Comparison of ENCODE assay signal across 8 mouse cellular contexts in the genomic region with DNA sequence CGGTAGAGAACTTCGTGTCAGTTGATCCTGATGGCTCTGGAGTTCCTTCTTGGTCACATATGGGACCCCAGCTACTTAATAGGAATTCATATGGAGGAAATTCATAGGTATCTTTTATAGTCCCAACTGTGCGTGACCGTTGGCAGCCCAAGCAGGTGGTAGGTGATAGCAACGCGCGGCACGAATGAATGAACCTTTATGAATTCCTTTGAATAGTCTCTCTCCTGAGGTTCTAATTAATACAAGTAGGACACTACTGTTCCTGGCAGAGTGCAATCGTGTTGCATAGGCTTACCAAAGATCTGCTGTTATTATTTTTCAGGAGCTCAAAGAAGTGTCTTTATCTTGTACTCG. TPM values are rescaled to one million over a fixed set of nuclear protein-coding genes. Genes with fewer than 3 reads are reported as not detected.
DNase-seq lines count a peak whose midpoint lies in the region; ATAC-seq and TF ChIP-seq lines count a peak whose summit lies in the region.

No protein-coding gene starts in this region.

- peak overlapping the region; percentile 95 for H3K27ac ChIP-seq in gastrocnemius, adult 2 months
- no peak overlapping the region for H3K27ac ChIP-seq in forebrain, embryonic 13.5 days
- H3K27ac ChIP-seq in liver, embryonic 16.5 days (ENCODE audit: low read length): peak overlapping the region; percentile 87

- peak overlapping the region; percentile 79 for H3K4me2 ChIP-seq in forebrain, embryonic 13.5 days
- H3K4me2 ChIP-seq in liver, embryonic 16.5 days (ENCODE audit: low read depth, low read length): peak overlapping the region; percentile 82

- peaks cover 16% of the 10 kb centered on the region for H3K36me3 ChIP-seq in forebrain, embryonic 13.5 days (ENCODE audit: poor library complexity, severe bottlenecking)
- H3K36me3 ChIP-seq in liver, embryonic 16.5 days (ENCODE audit: control insufficient read depth, insufficient read depth): peaks cover 11% of the 10 kb centered on the region

- no peak for TF ChIP-seq CTCF in gastrocnemius, adult 2 months (IDR thresholded peaks at IDR 0.05)

- peak overlapping the region; percentile 88 for H3K4me3 ChIP-seq in gastrocnemius, adult 2 months
- H3K4me3 ChIP-seq in forebrain, embryonic 13.5 days: peak overlapping the region; percentile 70
- peak overlapping the region; percentile 86 for H3K4me3 ChIP-seq in liver, embryonic 16.5 days (ENCODE audit: low read depth, low read length)

- intact Hi-C loops in gastrocnemius, adult 2 months (cut with DNase I): no loop called here

- no peaks in the 10 kb centered on the region for H3K27me3 ChIP-seq in forebrain, embryonic 13.5 days
- H3K27me3 ChIP-seq in liver, embryonic 16.5 days (ENCODE audit: control insufficient read depth, insufficient read depth, low read depth, low read length): no peaks in the 10 kb centered on the region

- H3K4me1 ChIP-seq in forebrain, embryonic 13.5 days: peaks cover 10% of the 10 kb centered on the region
- H3K4me1 ChIP-seq in liver, embryonic 16.5 days (ENCODE audit: control insufficient read depth, low read depth, low read length): peaks cover 29% of the 10 kb centered on the region

- H3K9ac ChIP-seq in forebrain, embryonic 13.5 days: peak overlapping the region; percentile 80
- H3K9ac ChIP-seq in liver, embryonic 16.5 days (ENCODE audit: low read depth, low read length): peak overlapping the region; percentile 89

- no peak for DNase-seq in gastrocnemius, adult 2 months
- DNase-seq in gastrocnemius, postnatal 25 days: no peak
- DNase-seq in adrenal gland, postnatal 4 days (ENCODE audit: low spot score in 2 of 2): no peak
- DNase-seq in retina, postnatal 1 day: no peak
- no peak for DNase-seq in kidney, adult 8-10 months

- 10% methylated on average over 10 of the region's 10 CpGs for WGBS in forebrain, embryonic 13.5 days
- 10% methylated on average over 10 of the region's 10 CpGs for WGBS in liver, embryonic 16.5 days (ENCODE audit: insufficient replicate concordance)

- ATAC-seq in CD4-positive, CD25-positive, alpha-beta regulatory T cell, adult 4 months: peak; percentile 9
- ATAC-seq in forebrain, embryonic 13.5 days: peak; percentile 25
- ATAC-seq in liver, embryonic 16.5 days (ENCODE audit: low read depth): peak; percentile 7; the same call in 1 of the 2 replicates

- H3K9me3 ChIP-seq in forebrain, embryonic 13.5 days (replicated peaks): no peaks in the 10 kb centered on the region
- no peaks in the 10 kb centered on the region for H3K9me3 ChIP-seq in liver, embryonic 16.5 days (replicated peaks; ENCODE audit: control insufficient read depth, low read length)

RNA-seq across cellular contexts. Expression of a gene that starts 0.6 kb away (rescaled TPM):
- 10 to 100 TPM; 11.2 to 12.2 TPM for total RNA-seq in gastrocnemius, adult 2 months (2021)
- 1 to 10 TPM; 7.7 to 9.3 TPM for total RNA-seq in gastrocnemius, postnatal 25 days (2021)
- 10 to 100 TPM; 56.0 to 64.3 TPM for polyA plus RNA-seq in CD4-positive, CD25-positive, alpha-beta regulatory T cell, adult 4 months (2017; shearing (Covaris generic))
- 35.9 and 36.2 TPM in 2 replicates for polyA plus RNA-seq in forebrain, embryonic 13.5 days (2015; fragmentation: Nextera tagmentation; extraction: Ambion mirVana)
- polyA plus RNA-seq in liver, embryonic 16.5 days (2015; fragmentation: Nextera tagmentation; extraction: Ambion mirVana): 21.0 and 21.1 TPM in 2 replicates
- total RNA-seq in adrenal gland, postnatal 4 days (2021): 10 to 100 TPM; 32.9 to 34.7 TPM

RNA-seq across cellular contexts. Expression of a gene that starts 21.6 kb away (rescaled TPM):
- 100 to 1,000 TPM in 1 of 2 experiments, 10 to 100 TPM in 1; 91.5 to 101 TPM for total RNA-seq in gastrocnemius, adult 2 months (2021)
- 10 to 100 TPM; 74.9 to 81.8 TPM for total RNA-seq in gastrocnemius, postnatal 25 days (2021)
- 100 to 1,000 TPM; 110 to 125 TPM for polyA plus RNA-seq in CD4-positive, CD25-positive, alpha-beta regulatory T cell, adult 4 months (2017; shearing (Covaris generic))
- polyA plus RNA-seq in forebrain, embryonic 13.5 days (2015; fragmentation: Nextera tagmentation; extraction: Ambion mirVana): 125 and 135 TPM in 2 replicates
- polyA plus RNA-seq in liver, embryonic 16.5 days (2015; fragmentation: Nextera tagmentation; extraction: Ambion mirVana): 73.8 and 74.4 TPM in 2 replicates
- 100 to 1,000 TPM; 168 to 173 TPM for total RNA-seq in adrenal gland, postnatal 4 days (2021)

RNA-seq across cellular contexts. Expression of a gene that starts 49.3 kb away (rescaled TPM):
- total RNA-seq in gastrocnemius, adult 2 months (2021): 1 to 10 TPM; 1.6 to 4.2 TPM
- 1 to 10 TPM; 1.6 to 1.8 TPM for total RNA-seq in gastrocnemius, postnatal 25 days (2021)
- 1 to 10 TPM; 3.9 to 4.6 TPM for polyA plus RNA-seq in CD4-positive, CD25-positive, alpha-beta regulatory T cell, adult 4 months (2017; shearing (Covaris generic))
- polyA plus RNA-seq in forebrain, embryonic 13.5 days (2015; fragmentation: Nextera tagmentation; extraction: Ambion mirVana): 10.5 and 11.1 TPM in 2 replicates
- polyA plus RNA-seq in liver, embryonic 16.5 days (2015; fragmentation: Nextera tagmentation; extraction: Ambion mirVana): 0.76 and 0.81 TPM in 2 replicates
- total RNA-seq in adrenal gland, postnatal 4 days (2021): 1 to 10 TPM; 6.4 to 6.7 TPM

RNA-seq across cellular contexts. Expression of a gene that starts 56.2 kb away (rescaled TPM):
- total RNA-seq in gastrocnemius, adult 2 months (2021): under 1 TPM in 1 of 2 experiments, not detected in 1; 0.08 TPM
- under 1 TPM; 0.05 to 0.15 TPM for total RNA-seq in gastrocnemius, postnatal 25 days (2021)
- polyA plus RNA-seq in CD4-positive, CD25-positive, alpha-beta regulatory T cell, adult 4 months (2017; shearing (Covaris generic)): 1 to 10 TPM in 1 of 2 experiments, under 1 TPM in 1; 0.79 to 1.2 TPM
- 7.5 and 8.0 TPM in 2 replicates for polyA plus RNA-seq in forebrain, embryonic 13.5 days (2015; fragmentation: Nextera tagmentation; extraction: Ambion mirVana)
- 0.85 and 0.87 TPM in 2 replicates for polyA plus RNA-seq in liver, embryonic 16.5 days (2015; fragmentation: Nextera tagmentation; extraction: Ambion mirVana)
- total RNA-seq in adrenal gland, postnatal 4 days (2021): 1 to 10 TPM; 1.6 to 2.4 TPM
